Mouse (Mus musculus): ENCODE measurements around the gene Camk2d.

Gene Camk2d

DNA sequence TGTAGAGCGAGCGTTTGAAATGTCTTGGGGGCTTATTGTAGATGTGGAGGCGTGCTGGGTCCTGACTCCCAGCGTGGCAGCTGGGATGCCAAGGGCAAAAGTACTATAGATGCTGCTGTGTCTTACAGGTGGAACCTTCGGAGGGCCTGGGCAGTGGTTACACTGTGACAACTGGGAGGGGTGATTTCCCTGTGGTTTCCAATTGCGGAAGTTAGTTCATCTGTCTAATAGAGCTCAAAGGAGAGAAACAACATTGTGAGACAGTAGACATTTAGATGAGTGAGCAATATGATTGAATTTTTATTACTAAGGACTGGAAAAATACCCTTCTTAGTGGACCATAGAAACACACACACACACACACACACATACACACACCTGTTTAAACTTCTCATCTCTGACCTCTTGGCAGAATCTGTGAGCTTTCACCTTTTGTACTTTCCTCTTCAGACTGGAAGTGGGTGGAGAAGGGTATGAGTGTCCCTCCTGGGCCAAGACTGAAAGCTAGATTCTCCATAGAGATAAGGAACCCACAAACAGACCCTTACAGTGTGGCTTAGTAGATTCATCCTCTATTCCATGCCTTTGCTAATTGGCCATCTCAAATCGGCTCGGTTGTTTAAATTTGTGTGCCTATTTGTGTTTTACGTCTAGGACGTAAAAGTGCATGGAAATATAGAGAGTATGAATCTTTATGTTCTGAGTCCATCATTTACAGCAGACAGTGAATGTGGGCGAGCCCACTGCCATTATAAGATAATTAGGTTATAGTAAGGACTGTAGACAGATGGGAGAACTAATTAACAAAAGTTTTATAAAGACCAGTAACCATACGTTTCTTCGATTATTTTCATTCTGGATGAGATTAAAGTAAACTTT lies 94.8 kb downstream of the Camk2d start:
- no peak for DNase-seq (ENCODE audit: extremely low spot score, low spot score)

DNA sequence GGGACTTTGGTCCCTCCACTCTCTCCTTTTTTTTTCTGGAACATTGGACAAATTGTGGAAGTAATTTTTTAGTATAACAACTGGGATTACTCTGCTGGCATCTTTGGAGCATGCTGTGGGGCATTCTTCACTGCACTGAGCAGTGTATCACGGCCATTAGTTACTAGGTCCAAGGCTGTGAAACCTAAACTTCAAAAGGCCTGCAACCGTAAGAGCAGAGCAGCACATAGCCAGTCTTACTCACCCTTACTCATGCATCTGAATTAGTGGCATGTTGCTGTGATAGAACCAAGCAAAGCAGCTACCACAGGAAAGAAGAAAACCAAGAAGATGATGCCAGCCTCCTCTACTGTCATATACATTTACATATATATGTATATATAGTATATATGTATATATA lies 95.5 kb downstream of the Camk2d start:
- DNase-seq (ENCODE audit: extremely low spot score, low spot score) = no peak

DNA sequence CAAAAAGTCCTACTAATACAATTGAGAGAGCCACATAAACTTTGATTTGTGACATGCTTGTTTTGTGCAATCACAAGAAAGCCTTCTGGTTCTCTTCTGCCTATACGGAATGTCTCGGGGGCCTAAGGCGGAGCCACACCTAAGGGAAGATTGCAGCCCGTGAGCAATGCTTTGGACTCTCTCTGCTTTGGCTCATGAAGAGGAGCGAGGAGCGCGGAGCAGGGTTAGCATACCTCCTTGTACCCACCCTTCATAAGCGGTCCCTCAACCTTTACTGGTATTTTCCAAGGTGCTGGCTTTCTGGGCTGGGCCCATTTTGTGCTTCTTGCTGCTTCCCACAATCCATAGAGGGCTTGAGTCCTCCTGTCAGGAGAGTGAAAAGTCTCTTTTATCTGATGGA lies 96.7 kb downstream of the Camk2d start:
- DNase-seq (ENCODE audit: extremely low spot score, low spot score) = no peak

DNA sequence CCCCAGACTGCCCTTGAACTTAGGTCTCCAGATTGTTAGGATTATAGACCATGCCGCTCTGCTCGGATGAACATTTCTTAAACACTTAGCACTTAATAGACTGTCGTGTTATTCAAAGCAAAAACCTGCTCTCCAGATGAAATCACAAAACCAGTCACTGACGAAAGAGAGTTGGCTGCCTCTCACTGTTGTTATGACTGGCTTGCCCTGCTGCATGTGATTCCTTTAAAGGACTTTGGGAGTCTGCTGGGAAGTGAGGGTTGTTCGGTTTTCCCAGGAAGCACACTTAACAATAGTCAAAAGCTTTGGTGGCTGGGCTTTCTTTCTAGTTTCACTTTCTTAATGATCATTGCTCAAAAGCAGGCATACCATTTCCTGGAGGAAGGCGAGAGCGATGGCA lies 97.2 kb downstream of the Camk2d start:
- DNase-seq (ENCODE audit: extremely low spot score, low spot score) = no peak

DNA sequence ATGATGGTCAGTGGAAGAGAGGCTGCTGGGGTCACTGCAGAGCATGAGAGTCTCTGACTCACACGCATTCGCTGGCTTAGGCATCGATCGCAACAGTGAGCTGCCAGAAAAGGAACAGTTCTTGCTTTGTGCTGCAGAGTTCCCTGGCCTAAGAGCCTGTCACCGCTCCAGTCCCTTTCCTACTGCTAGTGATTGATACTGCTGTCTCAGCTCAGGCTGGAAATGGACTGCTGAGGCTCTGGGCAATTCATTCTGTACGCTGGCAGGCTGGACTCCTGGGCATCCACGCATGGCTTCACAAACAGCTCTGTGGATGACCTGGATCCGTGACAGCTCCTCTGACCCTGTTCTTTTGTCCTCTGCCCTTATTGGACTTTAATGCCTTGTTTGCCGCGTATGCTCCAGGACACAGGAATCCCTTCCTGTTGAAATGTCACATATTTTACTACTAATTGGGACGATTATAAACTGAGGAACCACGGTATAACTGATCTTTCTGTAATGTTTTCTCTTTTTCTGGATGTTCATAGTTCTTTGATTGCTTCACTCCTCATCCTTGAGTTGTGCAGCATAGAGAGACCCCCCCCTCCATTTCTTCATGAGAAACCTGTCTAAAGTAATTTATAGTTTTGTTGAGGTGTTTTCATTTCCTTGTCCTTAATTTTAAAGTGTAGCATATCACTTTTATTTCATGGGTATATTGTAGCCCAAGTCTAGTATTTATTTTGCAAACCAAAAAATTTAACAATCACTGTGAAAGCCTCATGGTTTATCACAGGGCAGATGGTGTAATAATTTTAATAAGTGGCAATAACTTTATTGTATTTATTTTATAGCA lies 99.6 kb downstream of the Camk2d start:
- peak; percentile 60 for DNase-seq (ENCODE audit: extremely low spot score, low spot score)

DNA sequence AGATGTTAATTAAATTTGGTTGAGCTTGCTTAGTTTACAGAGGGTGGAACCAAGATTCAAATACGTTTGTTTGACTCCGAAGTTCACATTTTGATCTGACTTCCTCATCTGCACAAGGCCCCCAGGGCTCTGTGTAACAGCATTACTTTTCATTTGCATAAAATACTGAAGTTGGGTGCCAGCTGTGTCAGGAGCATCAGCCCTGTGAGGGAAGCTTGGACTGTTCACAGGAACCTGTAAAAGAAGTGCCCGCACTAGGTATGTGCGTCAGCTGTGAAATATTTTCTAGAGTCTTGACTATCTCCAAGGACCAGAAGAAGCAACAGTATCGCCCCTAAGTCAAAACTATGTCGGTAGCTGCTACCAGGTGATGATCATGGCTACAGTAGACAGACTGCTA lies 100.5 kb downstream of the Camk2d start:
- DNase-seq (ENCODE audit: extremely low spot score, low spot score) = no peak

DNA sequence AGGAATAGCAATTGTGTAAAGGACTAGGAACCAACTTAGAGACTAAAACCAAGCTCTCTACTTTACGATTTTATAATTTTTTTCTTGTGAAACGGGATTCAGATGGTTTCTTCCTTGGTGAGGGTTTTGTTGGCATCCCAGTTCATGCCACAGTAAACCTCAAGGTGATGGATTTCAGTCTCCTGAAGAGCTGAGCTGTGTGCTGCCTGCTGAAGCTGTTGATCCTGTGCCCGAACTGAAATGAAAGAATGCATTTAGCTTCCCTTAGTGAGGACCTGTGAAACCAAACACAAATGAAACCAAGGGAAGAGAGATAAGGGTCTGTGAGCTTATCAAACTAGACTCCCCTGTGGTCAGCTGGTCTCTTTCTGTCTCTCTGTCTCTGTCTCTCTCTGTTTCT lies 103.6 kb downstream of the Camk2d start:
- no peak for DNase-seq (ENCODE audit: extremely low spot score, low spot score)

DNA sequence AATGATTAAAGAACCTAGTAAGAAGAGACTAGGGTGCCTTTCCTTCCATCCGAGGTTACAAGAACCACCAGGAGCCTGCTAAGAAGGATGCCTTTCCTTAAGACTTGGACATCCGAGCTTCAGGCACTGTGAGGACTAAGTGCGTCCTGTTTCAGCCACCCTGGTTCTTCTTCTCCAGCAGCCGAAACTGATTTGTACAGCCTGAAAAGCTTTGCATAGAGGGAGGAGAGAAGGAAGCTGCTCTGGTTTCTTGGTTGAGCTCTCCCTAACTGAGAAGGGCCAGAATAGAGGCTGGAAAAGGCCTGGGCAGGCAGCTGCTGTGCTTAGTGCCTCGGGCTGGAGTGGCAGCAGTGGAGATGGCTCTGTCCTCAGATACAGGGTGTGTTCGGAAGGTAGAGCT lies 105.0 kb downstream of the Camk2d start:
- no peak for DNase-seq (ENCODE audit: extremely low spot score, low spot score)

DNA sequence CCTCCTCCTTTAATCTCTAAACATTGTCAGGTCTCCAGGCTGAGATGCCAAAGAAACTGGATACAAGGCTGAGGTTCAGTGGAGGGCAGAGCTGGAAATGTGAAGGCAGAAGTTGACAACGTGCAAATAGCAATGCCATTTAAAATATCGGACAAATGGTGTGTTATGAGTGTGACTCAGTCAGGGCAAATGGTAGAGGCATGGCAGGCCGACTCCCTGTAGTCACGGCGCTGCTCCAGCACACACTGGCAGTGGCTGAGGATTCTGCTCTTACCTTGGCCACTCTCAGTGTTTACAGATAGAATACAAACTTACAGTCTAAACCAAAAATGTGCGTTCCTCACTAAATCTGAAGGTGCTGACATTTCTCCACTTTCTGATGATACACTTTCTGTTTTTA lies 105.5 kb downstream of the Camk2d start:
- no peak for DNase-seq (ENCODE audit: extremely low spot score, low spot score)

DNA sequence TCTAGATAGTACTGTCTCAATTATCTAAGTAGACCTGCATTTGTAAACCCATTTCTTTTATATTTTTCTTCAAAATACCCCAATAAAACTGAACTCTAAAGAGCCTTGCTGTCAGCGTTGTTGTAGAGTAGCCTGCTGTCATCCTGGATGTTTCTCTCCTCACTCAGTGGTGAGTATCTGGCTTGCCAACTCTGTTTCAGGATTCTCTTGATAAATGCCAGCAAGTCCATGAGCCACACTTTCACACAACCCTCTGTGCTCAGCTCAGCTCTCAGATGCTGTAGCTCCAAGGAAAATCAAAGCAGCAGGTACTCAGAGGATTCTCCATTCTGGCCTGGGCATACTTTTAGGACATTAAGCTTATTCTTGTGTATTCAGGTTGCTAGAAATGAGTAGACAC lies 109.4 kb downstream of the Camk2d start:
- DNase-seq (ENCODE audit: extremely low spot score, low spot score) = no peak

DNA sequence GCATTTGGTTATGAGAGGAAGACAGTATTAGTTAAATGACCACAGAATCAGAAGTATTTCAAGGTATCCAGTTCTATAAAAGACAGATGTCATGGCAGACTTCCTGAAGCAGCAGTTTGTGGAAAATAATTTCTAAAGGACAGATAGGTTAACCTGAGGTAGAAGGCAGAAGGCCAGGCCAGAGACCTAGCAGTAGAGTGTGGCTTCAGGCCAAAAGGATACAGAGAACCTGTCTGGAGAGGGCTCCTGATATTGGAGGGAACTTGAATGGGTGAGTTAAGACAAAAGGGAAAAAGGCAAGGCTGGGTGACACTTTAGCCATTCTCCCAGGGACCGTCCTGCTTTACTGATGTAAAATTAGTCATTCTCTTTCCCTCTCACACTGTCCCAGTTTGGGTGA lies 118.2 kb downstream of the Camk2d start:
- DNase-seq (ENCODE audit: extremely low spot score, low spot score) = no peak

DNA sequence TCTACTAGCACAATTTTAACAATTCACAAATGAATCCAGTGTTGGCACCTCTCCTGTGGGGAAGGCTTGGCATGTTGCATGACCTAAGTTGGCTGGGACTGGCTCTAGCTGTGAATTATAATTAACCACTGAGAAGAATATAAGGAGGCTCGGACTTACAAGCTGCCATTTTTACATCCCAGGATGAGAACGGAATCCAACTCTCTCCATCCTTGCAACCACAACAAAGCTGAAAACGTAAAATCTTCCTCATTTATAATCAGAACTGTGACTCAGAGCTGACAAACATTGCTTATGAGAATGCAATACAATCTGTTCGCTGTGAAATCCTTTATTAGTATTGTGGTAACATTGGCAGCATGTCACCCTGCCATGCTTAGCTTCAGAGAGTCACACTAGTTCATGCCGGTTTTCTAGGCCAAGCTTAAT lies 126.9 kb downstream of the Camk2d start:
- DNase-seq (ENCODE audit: extremely low spot score, low spot score) = no peak

DNA sequence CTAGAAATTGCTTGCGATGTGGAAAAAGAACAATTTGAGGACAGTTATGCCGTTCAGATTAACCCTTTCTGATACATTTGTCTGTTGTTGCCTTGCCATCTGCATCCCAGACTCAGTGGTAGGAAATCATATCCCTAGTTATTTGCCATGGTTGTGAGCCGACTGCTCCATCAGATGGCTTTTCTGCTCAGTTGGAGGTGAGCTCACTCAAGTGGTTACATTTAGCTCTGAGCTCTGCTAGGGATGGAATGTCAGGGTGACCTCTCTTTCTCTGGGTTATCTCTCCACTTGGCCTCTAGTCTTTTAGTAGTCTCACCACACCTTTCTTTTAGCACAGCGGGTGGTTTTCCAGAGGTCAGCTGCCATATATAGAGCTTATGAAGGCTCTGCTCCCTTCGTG lies 127.4 kb downstream of the Camk2d start:
- DNase-seq (ENCODE audit: extremely low spot score, low spot score) = no peak

DNA sequence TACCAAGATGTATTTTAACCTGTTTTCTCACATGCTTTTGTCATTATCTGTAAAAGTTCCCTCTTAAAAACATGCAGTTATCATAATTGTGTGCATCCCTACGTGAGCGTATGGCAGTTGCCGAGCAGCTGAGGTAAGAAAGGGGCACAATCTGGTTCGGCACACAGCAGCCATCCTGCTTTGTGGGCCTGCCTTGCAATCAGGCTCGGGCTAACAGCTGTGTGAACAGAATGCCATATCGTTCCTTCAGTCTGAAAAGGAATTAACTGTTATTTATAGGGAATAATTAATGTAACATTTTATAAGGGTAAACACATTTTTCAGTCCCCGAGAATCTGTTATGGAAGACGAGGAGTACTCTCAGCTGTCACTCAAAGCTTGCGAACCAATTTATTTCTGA lies 129.5 kb downstream of the Camk2d start:
- no peak for DNase-seq (ENCODE audit: extremely low spot score, low spot score)

DNA sequence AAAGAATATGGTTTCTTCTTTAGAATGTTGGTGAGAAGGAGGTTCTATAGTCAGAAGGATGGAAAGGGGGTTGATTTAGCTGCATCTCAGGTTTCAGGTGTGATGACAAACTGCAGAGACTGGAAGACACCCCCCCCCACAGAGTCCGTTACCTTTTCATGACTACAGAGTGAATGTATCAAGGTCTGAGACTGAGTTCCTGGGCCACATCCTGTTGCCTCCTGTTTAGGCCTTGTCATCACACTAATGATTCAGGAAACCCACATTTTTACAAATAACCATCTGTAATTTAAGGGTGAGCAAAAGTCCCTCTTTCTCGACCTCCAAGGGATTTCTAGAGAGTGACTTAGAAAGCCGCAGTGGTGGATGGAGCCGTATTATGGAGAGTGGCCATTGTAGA lies 131.3 kb downstream of the Camk2d start:
- no peak for DNase-seq (ENCODE audit: extremely low spot score, low spot score)

DNA sequence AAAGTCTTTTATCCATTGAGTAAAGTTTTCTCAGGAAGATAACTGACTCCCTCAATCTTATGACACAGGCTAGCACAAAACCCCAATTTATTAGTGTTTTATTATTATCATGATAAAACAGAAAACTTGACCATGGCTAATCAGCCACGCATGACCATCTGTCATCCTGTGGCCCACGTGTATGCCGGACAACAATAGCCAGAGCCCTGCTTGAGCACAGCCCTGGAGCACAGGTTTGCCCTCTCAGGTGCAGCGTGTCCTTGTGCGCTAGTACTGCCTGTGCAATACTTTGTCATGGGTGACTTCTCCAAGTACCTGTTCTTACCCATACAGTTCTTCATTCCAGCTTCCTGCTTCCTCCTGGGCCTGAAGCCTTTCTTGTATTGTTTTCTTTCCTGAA lies 134.3 kb downstream of the Camk2d start:
- DNase-seq (ENCODE audit: extremely low spot score, low spot score) = no peak

DNA sequence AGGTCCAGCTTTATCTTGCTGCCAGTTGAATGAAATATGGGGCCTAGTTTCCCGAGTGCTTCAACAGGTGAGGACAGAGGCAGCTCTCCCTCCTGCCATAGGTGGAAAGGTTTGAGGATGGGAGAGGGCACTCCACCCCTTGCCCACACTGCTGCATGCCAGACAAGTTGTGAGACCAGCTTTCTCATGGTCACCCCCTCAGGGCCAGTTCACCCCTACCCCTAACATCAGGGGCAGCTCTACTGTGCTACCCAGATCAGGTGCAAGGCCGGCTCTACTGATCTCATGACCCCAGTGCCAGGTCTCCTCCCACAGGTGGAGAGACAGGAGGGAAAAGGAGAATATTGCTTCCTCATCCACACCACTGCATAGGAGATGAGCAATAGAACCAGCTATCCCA lies 136.2 kb downstream of the Camk2d start:
- DNase-seq (ENCODE audit: extremely low spot score, low spot score) = no peak

DNA sequence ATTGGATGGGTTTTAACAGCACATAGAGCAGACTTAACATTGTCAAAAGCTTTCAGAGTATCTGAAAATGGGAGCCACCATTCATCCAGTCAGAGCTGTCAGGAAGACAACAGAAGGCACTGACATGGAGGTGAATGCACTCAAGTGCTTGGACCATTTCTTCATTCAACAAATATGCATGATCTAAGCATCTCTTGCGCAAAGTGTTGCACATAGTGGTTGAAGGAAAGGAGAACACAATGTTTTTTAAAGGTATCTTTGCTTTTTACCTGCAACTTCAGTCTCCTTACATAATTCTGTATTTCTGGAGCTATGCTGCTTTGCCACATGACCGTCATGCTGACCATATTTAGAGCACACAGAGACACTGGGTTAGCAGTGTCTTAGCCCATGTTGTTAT lies 138.4 kb downstream of the Camk2d start:
- no peak for DNase-seq (ENCODE audit: extremely low spot score, low spot score)

DNA sequence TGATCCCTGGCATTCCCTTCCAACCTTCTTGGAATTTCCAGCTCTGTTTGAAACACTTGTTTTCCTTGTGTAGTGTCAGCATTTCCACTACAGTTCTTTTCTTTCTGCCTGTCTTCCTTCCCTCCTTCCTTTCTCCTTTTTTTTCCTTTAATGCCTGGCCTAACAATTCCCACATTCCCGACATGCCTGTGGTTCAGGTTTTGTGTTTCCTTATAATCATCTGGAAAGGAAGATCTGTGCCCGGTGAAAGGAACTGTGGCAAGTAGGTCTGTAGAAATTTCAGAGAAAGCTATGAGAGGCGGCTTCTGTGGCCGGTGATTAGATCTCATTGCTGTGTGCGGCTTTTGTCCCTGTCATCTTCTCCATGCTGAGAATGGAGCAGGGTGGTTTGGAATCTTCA lies 139.1 kb downstream of the Camk2d start:
- DNase-seq (ENCODE audit: extremely low spot score, low spot score) = no peak

DNA sequence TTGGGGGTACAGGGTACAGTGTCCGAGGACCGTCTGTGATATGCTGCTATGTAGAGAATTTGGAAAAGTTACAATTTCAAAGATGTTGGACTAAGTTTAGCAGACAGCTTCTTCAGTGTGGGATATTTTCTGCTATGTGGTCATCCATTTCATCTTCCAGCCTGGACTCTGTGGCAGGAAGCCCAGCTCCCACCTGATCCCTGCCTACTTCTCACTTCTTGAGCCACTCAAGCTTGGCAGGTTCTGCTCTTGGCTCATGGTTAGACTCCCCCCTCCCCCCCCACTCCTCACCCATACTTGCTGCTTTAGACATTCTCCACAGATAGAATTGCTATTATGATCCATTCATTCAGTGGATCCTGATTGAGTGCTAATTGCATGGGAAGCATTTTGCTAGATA lies 141.0 kb downstream of the Camk2d start:
- DNase-seq (ENCODE audit: extremely low spot score, low spot score) = no peak

DNA sequence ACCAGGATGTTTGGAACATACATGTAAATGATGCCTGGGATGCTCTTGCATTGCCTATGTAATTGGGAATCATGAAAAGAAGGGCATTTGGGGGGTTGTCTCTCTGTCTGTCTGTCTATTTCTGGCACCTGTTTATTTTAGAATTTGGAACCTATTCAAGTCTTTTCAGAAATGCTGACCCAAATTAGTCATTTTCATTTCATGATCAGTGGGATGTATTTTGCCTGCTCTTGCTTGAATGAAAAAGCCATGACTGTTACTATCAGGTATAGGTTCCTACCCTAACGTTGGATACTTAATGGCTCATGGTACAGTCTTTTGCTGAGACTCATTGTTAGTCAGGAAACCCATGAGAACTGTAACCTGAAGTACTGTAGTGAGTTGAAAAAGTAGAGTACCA lies 144.0 kb downstream of the Camk2d start:
- no peak for DNase-seq (ENCODE audit: extremely low spot score, low spot score)

DNA sequence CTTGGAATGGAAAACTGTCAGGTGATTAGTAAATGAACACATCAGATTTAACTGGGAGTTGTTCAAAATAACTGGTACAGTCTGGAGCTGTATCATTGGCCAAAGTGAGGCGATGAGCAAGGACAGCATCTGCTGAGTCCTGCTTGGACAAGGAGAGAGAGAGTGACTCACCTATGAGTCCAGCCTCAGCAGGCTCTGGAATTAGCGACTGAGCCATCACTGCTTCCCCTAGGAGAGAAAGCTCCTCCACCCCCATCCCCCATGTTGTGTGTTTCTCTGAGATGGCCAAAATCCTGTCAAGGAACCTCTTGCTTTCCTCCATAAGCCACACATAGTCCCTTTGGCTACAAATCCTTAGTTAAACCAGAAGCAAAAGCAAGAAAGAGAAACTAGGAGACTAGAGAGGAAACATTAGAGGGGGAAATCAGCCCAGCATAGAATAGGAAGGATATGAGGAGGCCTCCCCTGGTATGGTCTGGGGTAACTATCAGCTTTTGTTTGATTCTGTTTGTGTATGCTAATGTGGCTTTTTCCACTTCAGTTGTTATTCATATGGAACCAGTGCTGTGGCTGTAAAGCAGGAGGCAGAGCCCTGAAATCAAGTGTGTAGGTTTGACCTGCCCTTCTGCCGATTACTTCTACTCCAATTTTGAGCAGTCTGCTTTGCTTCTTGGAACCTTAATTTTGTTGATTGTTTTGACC lies 148.5 kb downstream of the Camk2d start:
- DNase-seq (ENCODE audit: extremely low spot score, low spot score) = no peak

All from neural tube, embryonic 10.5 days (tissue).